Mouse (Mus musculus) hindbrain, postnatal 0 days (tissue): ENCODE measurements at regions not wholly inside any gene's neighbourhood (a gene's known extent, or its start where the extent isn't known, plus 50 kb on each side); places are given as distances from the start of the nearest gene placed in this dataset.
A peak's percentile ranks its signal among the peaks of the same experiment; 100 is the strongest.

ENCODE experiments used
- ATAC-seq: fragments of 200-750 bp; cut with Nextera tagmentation; 2 replicates; pipeline ENCODE4 v1.8.0; 2017; ENCODE audit warnings: mild to moderate bottlenecking, moderate TSS enrichment, moderate library complexity
- DNase-seq: peaks from one replicate; pipeline ENCODE4 v3.0.0-alpha.2; 2015; ENCODE audit warnings: low spot score
- H3K27ac ChIP-seq: fragments of 300-500 bp; sonication (generic); 2 replicates; pipeline ENCODE4 v1.5.1; 2014; ENCODE audit warnings: mild to moderate bottlenecking
- H3K27me3 ChIP-seq: fragments of 300-500 bp; sonication (generic); 2 replicates; pipeline ENCODE4 v1.6.1; 2014; ENCODE audit warnings: low read length, mixed read lengths; ENCODE audit not compliant: insufficient read depth
- H3K36me3 ChIP-seq: fragments of 300-500 bp; sonication (generic); 2 replicates; pipeline ENCODE4 v1.6.1; 2014; ENCODE audit warnings: low read length, mixed read lengths; ENCODE audit not compliant: insufficient read depth
- H3K4me1 ChIP-seq: fragments of 300-500 bp; sonication (generic); 2 replicates; pipeline ENCODE4 v1.6.1; 2014; ENCODE audit warnings: antibody characterized with exemption, low read length, mixed read lengths; ENCODE audit not compliant: insufficient read depth
- H3K4me2 ChIP-seq: fragments of 300-500 bp; sonication (generic); 2 replicates; pipeline ENCODE4 v1.6.1; 2014; ENCODE audit warnings: low read depth, mild to moderate bottlenecking, low read length, moderate library complexity, mixed read lengths
- H3K4me3 ChIP-seq: fragments of 300-500 bp; sonication (generic); 2 replicates; pipeline ENCODE4 v1.5.1; 2014; ENCODE audit warnings: low read length
- H3K9ac ChIP-seq: fragments of 300-500 bp; sonication (generic); replicated peaks from 2 replicates; pipeline ENCODE4 v1.6.1; 2014; ENCODE audit warnings: mild to moderate bottlenecking, low read length, moderate library complexity, mixed read lengths
- H3K9me3 ChIP-seq: fragments of 300-500 bp; sonication (generic); 2 replicates; pipeline ENCODE4 v1.6.1; 2016; ENCODE audit warnings: low read length, mixed read lengths
- CTCF ChIP-seq: IDR thresholded peaks from 2 replicates; pipeline ENCODE4 v1.5.1; 2016; ENCODE audit warnings: antibody characterized with exemption, control low read depth, low read depth
- WGBS: fragments of 180-500 bp; shearing (Covaris S2); extraction: QIAGEN DNeasy Blood & Tissue Kit; methylation state at CpG from one replicate; pipeline ENCODE4 v1.1.7; 2014; 5-methylcytosine and 5-hydroxymethylcytosine counted together

DNA sequence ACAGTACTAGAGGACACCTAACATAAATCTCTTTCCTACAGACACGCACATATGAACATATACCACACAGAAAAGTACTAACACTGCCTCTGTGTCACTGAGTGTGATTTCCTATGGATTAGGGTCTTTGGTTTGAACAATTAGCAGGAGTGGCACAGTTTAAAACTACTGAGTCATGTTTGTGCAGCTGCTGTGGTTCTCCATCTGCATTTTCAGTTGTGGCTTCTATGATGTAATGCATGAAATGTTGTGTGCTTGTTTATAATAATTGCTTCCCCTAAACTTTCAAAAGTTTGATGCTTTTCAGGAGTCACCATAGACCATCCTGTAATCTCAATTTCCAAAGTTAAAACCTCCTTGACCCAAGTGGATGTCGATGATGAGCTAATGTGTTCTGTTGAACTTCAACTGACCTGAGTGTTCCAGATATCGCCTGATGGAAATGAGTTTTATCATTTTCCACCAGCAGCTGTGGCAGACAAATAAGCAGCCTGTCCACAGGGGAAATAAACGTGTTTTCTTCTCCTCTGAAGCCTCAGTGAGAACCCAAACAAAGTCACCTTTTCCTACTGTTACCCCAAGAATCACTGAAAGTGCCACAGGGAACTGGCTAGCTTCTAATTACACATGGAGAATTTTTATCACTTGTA, 239.0 kb upstream of the Tbl1xr1 start:
- no peak overlapping the region for H3K4me3 ChIP-seq
- H3K27ac ChIP-seq = no peak overlapping the region
- 0 out of 2 replicates have a peak, but pooled peaks cover 2% of the 10 kb centered on the region for H3K4me1 ChIP-seq
- DNase-seq (no peak), ATAC-seq (no peak)
- no peaks in the 10 kb centered on the region for H3K27me3 ChIP-seq
- H3K36me3 ChIP-seq = no peaks in the 10 kb centered on the region
- 76% methylated on average over 4 of the region's 4 CpGs for WGBS
- H3K9me3 ChIP-seq = no peaks in the 10 kb centered on the region
- TF ChIP-seq CTCF = no peak
- H3K9ac ChIP-seq = no peak overlapping the region
- no peak overlapping the region for H3K4me2 ChIP-seq

DNA sequence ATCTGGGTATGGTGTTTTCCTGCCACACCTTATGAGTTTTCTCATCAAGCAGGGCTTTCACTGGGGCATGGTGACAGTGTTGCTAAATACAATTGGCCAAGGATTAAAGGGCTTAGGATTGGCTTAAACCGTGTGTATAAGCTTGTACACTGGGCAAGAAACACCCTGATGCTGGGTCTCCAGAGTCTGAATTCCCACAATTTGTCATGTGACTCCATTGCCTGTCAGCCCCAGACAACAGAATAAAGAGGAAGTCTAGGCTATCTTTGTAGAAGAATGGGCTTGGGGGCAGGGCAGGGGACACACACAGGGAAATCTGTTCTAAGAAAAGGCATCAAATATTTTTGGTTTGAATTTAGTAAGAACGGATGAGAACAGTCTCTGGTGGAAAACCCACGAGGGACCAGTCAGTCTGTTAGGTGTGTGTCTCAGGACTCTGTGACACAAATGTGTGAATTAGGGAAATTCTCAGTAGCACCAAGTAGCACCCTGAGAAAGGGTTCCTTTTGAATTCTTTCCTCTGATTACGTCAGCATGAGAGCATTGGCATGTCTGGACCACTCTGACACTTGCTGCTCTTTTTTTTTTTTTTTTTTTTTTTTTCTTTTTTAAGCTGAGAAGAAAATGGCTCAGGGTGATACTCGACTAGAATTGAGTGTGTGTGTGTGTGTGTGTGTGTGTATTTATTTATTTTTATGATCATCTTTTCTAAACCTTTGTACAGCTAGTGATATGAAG, 235.5 kb upstream of the Tbl1xr1 start:
- no peak for DNase-seq
- H3K4me3 ChIP-seq = no peak overlapping the region
- WGBS = 21% methylated on average over 5 of the region's 5 CpGs
- 0 out of 2 replicates have a peak, but pooled peaks cover 3% of the 10 kb centered on the region for H3K4me1 ChIP-seq
- no peak overlapping the region for H3K9ac ChIP-seq
- ATAC-seq = peak; percentile 49; the same call in 1 of the 2 replicates
- no peak overlapping the region for H3K4me2 ChIP-seq
- H3K9me3 ChIP-seq = no peaks in the 10 kb centered on the region
- TF ChIP-seq CTCF = no peak
- H3K27ac ChIP-seq = no peak overlapping the region
- H3K36me3 ChIP-seq = no peaks in the 10 kb centered on the region
- H3K27me3 ChIP-seq = no peaks in the 10 kb centered on the region

- H3K36me3 ChIP-seq = no peaks in the 10 kb centered on the region
- H3K4me3 ChIP-seq = no peak overlapping the region
- H3K27ac ChIP-seq = no peak overlapping the region
- H3K9me3 ChIP-seq = no peaks in the 10 kb centered on the region
- no peaks in the 10 kb centered on the region for H3K27me3 ChIP-seq
- TF ChIP-seq CTCF = no peak
- ATAC-seq (no peak), DNase-seq (no peak)
- WGBS = 34% methylated on average over 1 of the region's 1 CpGs
- 0 out of 2 replicates have a peak, but pooled peaks cover 3% of the 10 kb centered on the region for H3K4me1 ChIP-seq
- no peak overlapping the region for H3K4me2 ChIP-seq
- H3K9ac ChIP-seq = no peak overlapping the region
Observed at GRCm38 (mm10) chr3:21841506-21841905, 234.9 kb upstream of the Tbl1xr1 start.

- Histone ChIP-seq H3K9me3 (no peaks in the 10 kb centered on the region), H3K9ac (no peak overlapping the region), H3K27me3 (no peaks in the 10 kb centered on the region), H3K4me3 (no peak overlapping the region), H3K27ac (no peak overlapping the region), H3K4me1 (0 out of 2 replicates have a peak, but pooled peaks cover 3% of the 10 kb centered on the region), H3K36me3 (no peaks in the 10 kb centered on the region), H3K4me2 (no peak overlapping the region)
- no peak for ATAC-seq
- WGBS = 29% methylated on average over 10 of the region's 10 CpGs
- no peak for DNase-seq
- no peak for TF ChIP-seq CTCF
Observed at GRCm38 (mm10) chr3:21842545-21843291, 233.7 kb upstream of the Tbl1xr1 start.

DNA sequence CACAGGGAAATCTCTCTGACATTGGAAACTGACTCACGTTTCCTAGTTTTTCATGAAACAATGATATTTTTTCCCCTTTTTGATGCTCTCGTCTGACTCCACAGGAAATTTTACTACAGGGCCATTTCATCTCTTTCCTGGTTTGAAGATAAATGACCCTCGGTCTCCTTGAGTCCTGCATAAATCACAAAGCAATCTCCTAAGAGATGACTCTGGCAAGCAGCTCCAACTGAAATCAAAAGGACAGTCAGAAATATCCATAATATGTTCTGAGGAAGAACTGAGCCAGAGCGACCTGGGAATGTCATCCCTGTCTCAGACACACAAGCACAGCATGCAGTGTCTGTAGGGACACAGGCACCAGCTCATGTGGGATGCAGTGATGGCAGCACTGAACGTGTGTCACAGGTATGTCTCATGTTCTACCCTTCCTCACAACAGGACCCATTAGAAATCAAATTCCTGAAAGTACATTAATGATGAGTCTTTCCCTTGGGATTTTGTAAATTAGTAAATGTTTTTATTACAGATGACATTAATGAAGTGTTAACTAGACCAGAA, 233.1 kb upstream of the Tbl1xr1 start:
- Histone ChIP-seq H3K4me3 (no peak overlapping the region), H3K4me2 (no peak overlapping the region), H3K9me3 (no peaks in the 10 kb centered on the region), H3K36me3 (no peaks in the 10 kb centered on the region), H3K9ac (no peak overlapping the region), H3K27me3 (no peaks in the 10 kb centered on the region), H3K4me1 (0 out of 2 replicates have a peak, but pooled peaks cover 3% of the 10 kb centered on the region), H3K27ac (no peak overlapping the region)
- no peak for TF ChIP-seq CTCF
- 45% methylated on average over 5 of the region's 5 CpGs for WGBS
- ATAC-seq (no peak), DNase-seq (no peak)

DNA sequence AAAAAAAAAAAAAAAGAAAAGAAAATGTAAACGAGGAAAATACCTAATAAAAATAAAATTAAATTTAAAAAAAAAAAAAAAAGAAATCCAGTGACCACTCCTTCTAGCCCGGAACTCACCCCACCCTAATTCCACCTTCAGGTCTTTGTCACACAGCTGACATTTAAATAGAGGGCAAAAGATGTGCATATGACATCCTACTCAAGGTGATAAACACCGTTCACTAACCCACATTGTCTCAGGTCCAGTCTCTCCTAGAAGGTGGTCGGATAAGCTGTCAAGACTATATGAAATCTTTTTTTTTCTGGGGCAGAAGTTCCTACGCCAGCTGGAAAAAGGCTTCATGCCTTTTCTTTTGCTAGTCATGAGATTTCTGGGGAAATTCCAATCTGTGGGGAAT, 226.6 kb upstream of the Tbl1xr1 start:
- Histone ChIP-seq H3K27ac (no peak overlapping the region), H3K4me3 (no peak overlapping the region), H3K36me3 (no peaks in the 10 kb centered on the region), H3K9ac (no peak overlapping the region), H3K4me2 (no peak overlapping the region), H3K9me3 (no peaks in the 10 kb centered on the region), H3K27me3 (no peaks in the 10 kb centered on the region), H3K4me1 (no peaks in the 10 kb centered on the region)
- 87% methylated on average over 5 of the region's 5 CpGs for WGBS
- TF ChIP-seq CTCF = no peak
- DNase-seq (no peak), ATAC-seq (no peak)
